Mouse (Mus musculus): Measurements from ENCODE around the gene Rnase1. TPM values are rescaled to one million over a fixed set of nuclear protein-coding genes. Genes with fewer than 3 reads are reported as not detected.

Gene Rnase1
- total and polyA plus RNA-seq, 3 experiments: 0.07 TPM; not detected in 2

DNA sequence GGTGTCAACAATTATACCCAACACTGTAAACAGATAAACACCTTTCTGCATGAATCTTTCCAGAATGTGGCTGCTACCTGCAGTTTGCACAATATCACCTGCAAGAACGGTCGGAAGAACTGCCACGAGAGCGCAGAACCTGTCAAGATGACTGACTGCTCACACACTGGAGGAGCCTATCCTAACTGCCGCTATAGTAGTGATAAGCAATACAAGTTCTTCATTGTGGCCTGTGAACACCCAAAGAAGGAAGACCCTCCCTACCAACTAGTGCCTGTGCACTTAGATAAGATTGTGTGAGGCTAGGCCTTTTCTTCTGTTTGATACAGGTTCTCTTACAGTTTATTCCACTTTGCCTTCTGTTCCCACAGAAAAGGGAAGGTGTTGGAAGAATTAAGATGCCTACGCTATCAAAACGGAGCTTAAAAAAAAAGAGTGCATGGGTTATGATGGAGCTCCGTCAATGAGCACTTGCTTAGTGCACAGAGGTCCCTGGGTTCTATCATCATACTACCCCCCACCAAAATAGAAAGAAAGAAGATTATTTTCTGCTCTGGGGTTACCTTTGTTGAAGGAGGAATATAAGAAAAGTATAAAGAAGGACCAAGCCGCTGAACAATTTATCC, 16.2 kb downstream of the Rnase1 start:
- peaks cover 12 to 36% of the 10 kb centered on the region in 2 experiments for H3K4me1 ChIP-seq (ENCODE audit: control insufficient read depth in 1 of 2, insufficient read depth in 2 of 2, low read length in 2 of 2)
- H3K79me2 ChIP-seq (ENCODE audit: control insufficient read depth, insufficient read depth, low read length, poor library complexity): peaks cover 7% of the 10 kb centered on the region
- H3K4me3 ChIP-seq (ENCODE audit: control insufficient read depth in 1 of 2, insufficient read depth in 1 of 2, low read depth in 2 of 2, low read length in 2 of 2): peak overlapping the region; percentile 60 to 75
- peak; percentile 94 for DNase-seq (ENCODE audit: low read depth, low spot score)
- H3K27ac ChIP-seq (ENCODE audit: control insufficient read depth, low read depth, low read length): peak overlapping the region; percentile 97
- peak overlapping the region; percentile 74 for H3K9ac ChIP-seq (ENCODE audit: control insufficient read depth, low read depth, low read length, poor library complexity, severe bottlenecking)
- no peak for TF ChIP-seq USF2 (IDR thresholded peaks at IDR 0.05; ENCODE audit: borderline replicate concordance in 1 of 2, insufficient read depth in 1 of 2, low read depth in 1 of 2, low read length in 2 of 2)
- no peak for TF ChIP-seq KAT2A (conservative IDR thresholded peaks at IDR 0.05; ENCODE audit: low read depth, low read length)
- peak; percentile 91 for TF ChIP-seq ETS1 (IDR thresholded peaks at IDR 0.05; ENCODE audit: low read depth, low read length)
- TF ChIP-seq MYC (IDR thresholded peaks at IDR 0.05; ENCODE audit: low read depth, low read length): peak; percentile 81; the same call in 1 of the 2 replicates
- no peak for TF ChIP-seq MAZ (IDR thresholded peaks at IDR 0.05; ENCODE audit: low read depth, low read length)
- TF ChIP-seq MAFK (IDR thresholded peaks at IDR 0.05; ENCODE audit: borderline replicate concordance, low read depth, low read length): no peak
- TF ChIP-seq CHD1 (IDR thresholded peaks at IDR 0.05; ENCODE audit: low read depth, low read length): 0 out of 2 replicates have a peak, but pooled peaks have one; percentile 18
- peak; percentile 69 for TF ChIP-seq RCOR1 (IDR thresholded peaks at IDR 0.05; ENCODE audit: low read depth, low read length)
- no peak for TF ChIP-seq POLR2AphosphoS5 (IDR thresholded peaks at IDR 0.05; ENCODE audit: borderline replicate concordance, low read depth, low read length)
- TF ChIP-seq SIN3A (IDR thresholded peaks at IDR 0.05; ENCODE audit: low read length): peak; percentile 95
- TF ChIP-seq MAX (IDR thresholded peaks at IDR 0.05; ENCODE audit: low read length): 0 out of 2 replicates have a peak, but pooled peaks have one; percentile 26
- peak; percentile 99 for TF ChIP-seq GATA1 (IDR thresholded peaks at IDR 0.05; ENCODE audit: low read depth, low read length)
- TF ChIP-seq POLR2A (IDR thresholded peaks at IDR 0.05; ENCODE audit: control insufficient read depth in 1 of 2, insufficient read depth in 1 of 2, low read depth in 1 of 2, low read length in 2 of 2, poor library complexity in 1 of 2): peak; percentile 40 to 93; a peak in 3 of 4 replicates
- peak; percentile 91 for TF ChIP-seq ZNF384 (IDR thresholded peaks at IDR 0.05; ENCODE audit: low read depth, low read length)
- TF ChIP-seq TCF12 (IDR thresholded peaks at IDR 0.05; ENCODE audit: low read depth, low read length): peak; percentile 98
- peak; percentile 93 for TF ChIP-seq MYB (IDR thresholded peaks at IDR 0.05; ENCODE audit: low read depth, low read length)
- no peak for TF ChIP-seq NRF1 (IDR thresholded peaks at IDR 0.05; ENCODE audit: insufficient read depth, low read depth, low read length, poor library complexity, severe bottlenecking)
- TF ChIP-seq ZKSCAN1 (IDR thresholded peaks at IDR 0.05; ENCODE audit: low read depth, low read length): no peak
- TF ChIP-seq HCFC1 (IDR thresholded peaks at IDR 0.05; ENCODE audit: low read depth, low read length): 0 out of 2 replicates have a peak, but pooled peaks have one; percentile 51
- TF ChIP-seq GABPA (IDR thresholded peaks at IDR 0.05; ENCODE audit: low read depth, low read length): no peak
- TF ChIP-seq MXI1 (IDR thresholded peaks at IDR 0.05; ENCODE audit: low read depth, low read length): peak; percentile 74; the same call in 1 of the 2 replicates
- TF ChIP-seq EP300 (IDR thresholded peaks at IDR 0.05; ENCODE audit: low read depth in 1 of 2, low read length in 2 of 2): peak; percentile 98 to 99
- peak; percentile 46; the same call in 1 of the 2 replicates for TF ChIP-seq BHLHE40 (IDR thresholded peaks at IDR 0.05; ENCODE audit: borderline replicate concordance, low read depth, low read length)
- TF ChIP-seq POLR2AphosphoS2 (IDR thresholded peaks at IDR 0.05; ENCODE audit: low read length): peak; percentile 82; the same call in 1 of the 2 replicates
- peak; percentile 94 for TF ChIP-seq TBP (IDR thresholded peaks at IDR 0.05; ENCODE audit: low read depth, low read length)
- TF ChIP-seq NELFE (IDR thresholded peaks at IDR 0.05; ENCODE audit: low read depth, low read length): peak; percentile 77
- TF ChIP-seq TAL1 (IDR thresholded peaks at IDR 0.05; ENCODE audit: low read length): peak; percentile 96
- TF ChIP-seq UBTF (IDR thresholded peaks at IDR 0.05; ENCODE audit: borderline replicate concordance, insufficient read depth, low read depth, low read length): 0 out of 2 replicates have a peak, but pooled peaks have one; percentile 68
- H3K9me3 ChIP-seq (replicated peaks; ENCODE audit: insufficient read depth, low read length): no peaks in the 10 kb centered on the region
- H3K36me3 ChIP-seq (ENCODE audit: control insufficient read depth in 1 of 2, insufficient read depth in 2 of 2, low read length in 2 of 2): peaks cover 0 to 37% of the 10 kb centered on the region in 2 experiments; a peak in 2 of 4 replicates
- H3K27me3 ChIP-seq (ENCODE audit: control insufficient read depth in 1 of 2, insufficient read depth in 2 of 2, low read length in 2 of 2): no peaks in the 10 kb centered on the region

Data from MEL (cell line).